Mouse (Mus musculus) c-Kit-positive CD71-negative TER-119-negative erythroid progenitor cells, embryonic 14.5 days (primary cell): ENCODE measurements around the gene Cass4.

Source experiments
- DNase-seq: peaks from one replicate; pipeline ENCODE4 v3.0.0-alpha.2; 2013; ENCODE audit warnings: low read depth

The Cass4 gene

DNA sequence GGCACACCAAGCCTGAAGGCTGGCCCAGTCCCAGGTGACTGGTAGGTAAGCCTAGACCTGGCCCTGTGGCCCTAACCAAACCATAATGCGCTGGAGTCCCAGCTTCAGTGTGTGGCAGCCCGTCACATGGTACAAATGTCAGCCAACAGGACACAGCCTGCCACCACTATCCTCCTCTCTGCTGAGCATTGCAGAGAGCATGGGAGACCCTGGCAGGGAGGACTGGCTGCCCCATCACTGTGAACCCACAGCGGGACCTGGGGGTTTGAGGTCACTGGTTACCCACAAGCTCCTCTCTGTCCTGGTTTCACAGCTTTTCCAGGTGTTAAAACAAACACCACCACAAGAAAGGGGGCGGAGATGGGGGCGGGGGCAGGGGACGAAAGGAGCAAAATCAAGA, 3.3 kb upstream of the Cass4 start:
- DNase-seq = no peak

DNA sequence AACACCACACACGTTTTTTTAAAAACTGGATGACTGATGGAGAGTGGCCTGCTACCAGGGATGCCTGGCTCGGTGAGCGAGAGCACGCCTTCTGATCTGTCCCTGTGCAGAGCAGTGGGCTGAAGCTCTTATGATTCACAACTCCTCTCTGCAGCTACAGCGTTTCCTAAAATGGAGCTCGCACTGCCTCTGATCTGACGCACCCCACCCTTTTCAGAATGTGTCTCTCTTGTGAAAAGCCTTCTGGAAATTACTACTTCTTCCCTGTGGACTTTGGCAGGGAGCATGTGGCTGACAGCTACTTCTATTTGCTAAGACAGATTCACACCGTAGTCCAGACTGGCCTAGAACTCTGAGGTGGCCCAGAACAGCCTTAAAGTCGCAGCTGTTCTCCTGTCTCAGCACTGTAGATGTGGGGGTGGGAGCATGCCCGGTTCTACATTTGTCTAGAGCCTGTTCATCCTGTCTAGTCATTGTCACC, 1.5 kb upstream of the Cass4 start:
- DNase-seq = no peak

DNA sequence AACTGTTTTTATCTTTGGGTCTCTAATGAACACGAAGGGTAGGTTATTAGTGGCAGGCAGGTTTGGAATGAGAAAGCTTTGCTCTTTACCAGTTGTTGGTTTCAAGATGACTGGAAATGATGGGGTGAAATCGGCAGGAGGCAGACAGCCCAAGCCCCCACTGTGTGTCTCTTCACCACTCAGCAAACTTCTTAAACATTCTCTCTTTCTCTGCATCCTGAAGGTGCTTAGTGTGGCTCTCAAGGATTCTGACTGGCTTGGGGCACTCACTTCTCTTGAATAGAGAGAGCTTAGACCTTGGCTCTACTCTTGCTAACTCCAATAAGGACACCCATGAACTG, 428 bp downstream of the Cass4 start:
- DNase-seq = no peak

DNA sequence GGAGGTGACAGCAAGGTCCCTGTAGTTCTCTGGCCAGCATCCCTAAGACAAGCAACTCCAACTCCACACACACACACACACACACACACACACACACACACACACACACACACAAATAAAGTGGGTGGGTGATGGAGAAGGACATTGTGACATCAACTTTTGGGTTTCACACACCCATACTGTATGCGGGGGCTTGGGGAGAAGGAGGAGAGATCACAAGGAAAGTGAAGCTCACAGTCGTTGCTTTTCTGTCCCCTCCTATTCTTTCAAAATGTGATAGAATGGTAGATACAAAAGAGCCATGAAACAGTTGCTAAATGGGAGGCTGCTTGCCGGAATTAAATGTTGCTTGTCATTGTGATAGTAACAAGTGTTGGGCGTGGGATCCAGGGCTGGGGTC, 1.1 kb downstream of the Cass4 start:
- no peak for DNase-seq

DNA sequence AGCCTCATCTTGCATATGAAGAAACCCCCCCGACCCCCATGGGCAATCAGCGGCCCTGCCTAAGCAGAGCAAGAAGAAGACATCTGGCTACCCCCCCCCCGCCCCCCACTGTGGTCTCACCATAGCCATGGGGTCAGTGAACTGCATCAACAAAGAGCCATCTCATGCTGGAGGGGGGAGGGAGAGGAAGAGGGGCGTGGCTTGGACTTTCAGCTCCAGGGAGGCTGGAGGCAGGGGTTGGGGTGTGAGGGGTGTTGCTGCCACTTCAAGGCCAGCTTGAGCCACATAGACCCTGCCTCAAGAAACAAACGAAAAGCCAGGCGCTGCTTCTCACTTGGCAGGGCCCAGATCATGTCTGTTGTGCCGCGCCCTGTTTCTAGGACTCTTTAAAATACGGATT, 2.4 kb downstream of the Cass4 start:
- no peak for DNase-seq

DNA sequence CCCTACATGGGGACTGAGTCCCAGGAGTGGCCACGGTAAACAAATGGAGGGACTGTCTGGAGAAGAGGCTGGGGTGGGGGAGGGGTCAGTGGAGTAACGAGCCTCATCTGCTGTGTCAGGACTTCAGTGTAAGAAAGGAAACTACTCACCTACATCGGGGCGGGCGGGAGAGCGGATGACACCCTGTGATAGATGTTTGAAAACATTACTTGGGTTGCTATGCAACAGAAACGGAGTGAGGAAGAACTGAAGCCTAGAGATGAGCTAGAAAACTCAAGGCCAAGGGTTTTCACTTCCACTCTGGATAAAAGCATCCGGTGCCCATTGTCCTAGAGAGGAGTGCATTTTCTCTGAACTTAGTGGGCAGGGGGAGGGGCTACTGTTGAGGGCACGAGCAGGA, 6.3 kb downstream of the Cass4 start:
- DNase-seq = no peak

DNA sequence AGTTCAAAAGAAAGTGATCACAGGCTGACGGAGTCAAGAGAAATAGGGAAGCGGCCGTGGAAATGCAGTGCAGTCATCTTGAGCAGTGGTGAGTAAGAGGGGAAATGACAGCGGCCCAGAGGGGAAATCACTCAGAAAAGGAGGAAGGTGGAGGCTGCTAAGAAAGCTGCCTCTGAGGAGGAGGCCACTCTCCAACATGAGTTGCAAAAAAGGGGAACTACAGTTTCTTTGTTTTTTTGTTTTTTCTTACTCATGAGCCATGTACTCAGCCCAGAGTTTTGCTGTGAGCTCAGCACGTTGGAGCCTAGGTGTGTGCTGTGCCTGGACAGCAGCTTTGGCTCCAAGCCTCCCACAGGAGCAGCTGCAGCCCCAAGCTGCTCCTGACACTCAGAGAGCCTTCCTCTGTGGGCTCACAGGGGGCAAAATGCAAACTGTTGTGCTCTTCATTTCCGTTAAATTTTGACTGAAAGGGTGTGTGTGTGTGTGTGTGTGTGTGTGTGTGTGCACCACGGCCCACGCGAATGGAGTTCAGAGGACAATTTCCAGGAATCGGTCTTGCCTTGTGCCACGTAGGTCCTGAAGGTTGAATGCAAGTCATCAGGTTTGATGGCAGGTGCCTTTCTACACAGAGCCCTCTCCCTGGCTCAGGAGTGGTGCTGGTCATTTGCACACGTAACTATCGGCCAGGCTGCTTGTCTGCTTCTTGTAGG, 7.7 kb downstream of the Cass4 start:
- DNase-seq = peak; percentile 85

DNA sequence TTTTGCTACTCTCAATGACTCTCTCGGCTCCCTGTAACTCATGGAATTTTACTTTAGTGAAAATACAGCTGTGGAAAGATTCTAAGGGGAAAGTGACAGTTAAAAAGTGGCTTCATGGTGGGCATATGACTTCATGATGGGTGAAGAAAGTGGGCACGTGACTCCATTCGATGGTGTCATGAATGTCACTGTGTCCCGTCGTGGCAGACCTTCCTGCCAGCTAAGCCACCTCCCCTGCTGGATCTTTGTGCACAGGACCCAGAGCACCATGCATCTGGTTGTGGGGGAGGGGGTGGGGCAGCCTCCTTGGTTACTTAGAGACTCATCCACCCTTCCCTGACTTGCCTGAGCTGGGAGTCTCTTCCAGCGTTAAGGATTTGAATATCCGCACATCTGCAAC, 10.6 kb downstream of the Cass4 start:
- DNase-seq = no peak

DNA sequence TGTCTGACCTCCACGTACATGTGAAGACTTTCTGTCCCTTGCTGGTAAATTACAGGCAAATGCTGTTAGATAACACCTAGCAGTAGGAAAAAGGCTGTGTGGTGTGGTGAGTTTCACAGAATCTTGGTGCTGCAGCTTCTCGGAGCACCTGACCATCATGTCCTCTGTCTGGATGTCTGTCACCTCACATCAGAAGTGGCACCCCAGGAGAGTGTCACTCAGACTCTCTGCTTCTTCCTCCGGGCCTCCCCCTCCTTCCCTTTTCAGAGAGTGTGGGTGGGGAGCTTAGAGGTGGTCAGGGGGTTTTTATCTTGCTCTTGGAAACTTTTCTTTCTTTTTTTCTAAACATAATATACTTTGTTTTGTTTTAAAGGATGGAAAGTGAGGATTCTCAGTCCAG, 11.4 kb downstream of the Cass4 start:
- DNase-seq = no peak

DNA sequence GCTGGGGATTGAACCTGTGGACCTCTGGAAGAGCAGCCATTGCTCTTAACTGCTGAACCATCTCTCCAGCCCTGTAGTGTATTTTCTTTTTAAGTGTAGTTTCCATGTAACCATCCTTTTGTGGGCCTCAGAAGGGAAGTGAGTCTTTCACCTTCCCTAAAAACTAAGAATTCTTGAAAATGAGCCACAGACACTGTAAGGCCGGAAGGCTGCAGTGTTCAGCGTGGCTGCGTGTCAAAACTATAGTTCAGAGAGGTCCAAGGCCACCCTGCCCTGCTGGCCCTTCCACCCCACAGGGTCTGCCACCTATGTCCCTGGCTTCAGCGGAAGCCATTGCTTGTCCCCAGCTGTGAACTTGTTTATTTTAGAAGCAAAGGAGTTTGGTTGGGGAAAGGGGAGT, 12.6 kb downstream of the Cass4 start:
- DNase-seq = no peak

DNA sequence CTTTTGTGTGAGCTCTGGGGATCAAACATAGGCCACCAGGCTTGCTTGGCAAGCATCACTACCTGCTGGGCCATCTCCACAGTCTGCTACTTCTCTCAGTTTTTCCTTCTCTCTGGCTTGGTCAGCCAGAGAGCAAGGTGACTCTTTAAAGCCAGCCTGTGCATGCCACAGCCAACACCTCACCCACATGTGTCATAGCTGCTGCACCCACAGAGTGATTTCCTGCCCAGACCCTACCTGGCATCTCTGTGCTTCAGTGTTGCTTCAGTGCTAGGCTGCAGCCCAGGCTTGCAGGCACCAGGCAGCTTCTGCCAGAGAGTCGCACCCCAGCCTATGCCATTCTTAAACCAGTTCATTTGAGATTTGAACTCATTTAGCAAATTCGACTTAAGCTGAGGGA, 13.9 kb downstream of the Cass4 start:
- no peak for DNase-seq

DNA sequence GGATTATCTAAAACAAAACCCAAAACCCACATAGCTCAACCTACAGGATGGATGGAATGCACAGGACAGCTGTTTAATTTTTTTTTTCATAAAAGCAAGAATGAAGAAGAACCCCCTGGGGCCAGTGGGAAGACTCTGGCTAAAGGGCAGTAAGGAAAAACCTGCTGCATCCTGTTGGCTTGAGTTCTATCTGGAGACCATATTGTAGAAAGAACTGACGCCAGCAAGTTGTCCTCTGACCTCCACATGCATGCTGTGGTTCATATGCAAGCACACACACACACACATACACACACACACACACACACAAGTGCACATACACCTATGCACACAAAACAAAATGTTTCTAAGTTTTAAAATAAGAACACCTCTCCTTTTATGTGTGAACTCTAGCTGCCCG, 17.1 kb downstream of the Cass4 start:
- DNase-seq = no peak

DNA sequence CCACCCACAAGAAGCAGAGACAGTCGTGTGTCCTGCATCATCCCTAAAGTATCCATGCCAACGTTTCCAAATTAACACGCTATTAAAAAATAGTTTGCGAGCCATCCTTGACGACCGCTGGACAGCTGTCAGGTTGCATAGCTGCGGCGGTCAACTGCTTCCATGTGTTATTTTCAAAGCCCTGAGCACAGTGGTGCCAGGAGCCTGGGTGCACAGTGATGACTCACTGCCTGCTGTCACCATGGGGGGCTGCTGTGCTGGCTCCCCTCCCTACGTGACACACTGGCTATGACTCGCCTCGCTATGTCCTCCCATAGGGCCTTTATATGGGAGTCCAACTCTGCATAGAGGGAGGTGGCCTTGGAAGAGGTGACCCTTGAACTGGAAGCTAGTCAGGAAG, 17.5 kb downstream of the Cass4 start:
- no peak for DNase-seq

DNA sequence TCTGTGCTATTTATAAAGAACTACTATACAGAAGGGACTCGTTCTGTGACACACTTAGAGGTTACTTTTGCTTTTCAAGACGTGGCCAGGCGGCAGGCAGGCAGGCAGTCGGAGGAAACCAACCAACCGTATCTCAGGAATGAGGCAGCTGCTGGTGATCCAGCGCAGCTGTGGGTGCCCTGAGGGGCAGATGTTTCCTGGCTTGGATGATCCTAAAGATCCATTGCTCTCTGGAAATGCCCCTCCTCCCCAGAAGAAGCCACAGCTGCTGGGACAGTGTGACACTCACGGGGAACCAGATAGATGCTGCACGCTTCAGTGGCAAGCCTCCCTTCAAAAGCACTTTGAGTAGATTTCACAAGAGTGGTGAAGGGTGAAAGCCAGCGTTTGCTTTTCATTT, 18.9 kb downstream of the Cass4 start:
- no peak for DNase-seq

DNA sequence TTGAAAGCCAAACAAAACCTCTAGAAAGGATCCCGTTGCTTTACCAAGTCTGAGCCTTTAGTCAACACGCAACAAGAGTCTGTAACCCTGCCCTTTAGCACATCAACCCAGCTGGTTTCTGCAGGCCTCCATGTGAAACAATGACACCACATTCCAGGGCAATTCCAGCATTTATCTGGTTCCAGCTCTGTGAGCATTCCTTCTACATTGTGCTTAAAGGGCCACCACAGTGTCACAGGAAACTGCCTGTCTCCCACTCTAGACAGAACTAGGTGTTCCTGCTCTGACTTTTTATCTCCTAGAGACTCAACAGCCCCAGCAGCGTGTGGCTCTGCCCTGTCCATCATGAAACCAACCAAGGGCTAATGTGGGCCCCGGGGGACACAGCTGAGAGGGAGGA, 19.7 kb downstream of the Cass4 start:
- no peak for DNase-seq

DNA sequence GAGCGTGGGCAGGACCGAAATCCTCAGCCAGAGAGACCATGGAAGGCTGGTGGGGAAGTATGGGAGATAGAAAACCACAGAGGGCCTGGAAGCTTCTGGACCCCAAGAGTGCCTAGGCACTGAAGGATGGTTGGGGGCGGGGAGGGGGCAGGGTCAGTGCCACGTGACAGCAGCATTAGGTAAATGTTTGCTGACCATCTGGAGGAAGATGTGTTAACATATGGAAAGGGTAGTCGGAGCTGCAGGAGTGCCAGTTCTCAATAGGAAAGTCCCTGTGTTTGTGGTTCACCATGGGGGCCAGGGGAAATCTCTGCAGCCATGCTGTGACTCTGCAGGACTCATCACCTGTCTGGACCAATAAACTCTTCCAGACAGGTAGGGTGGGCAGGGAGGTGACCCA, 20.3 kb downstream of the Cass4 start:
- DNase-seq = no peak

DNA sequence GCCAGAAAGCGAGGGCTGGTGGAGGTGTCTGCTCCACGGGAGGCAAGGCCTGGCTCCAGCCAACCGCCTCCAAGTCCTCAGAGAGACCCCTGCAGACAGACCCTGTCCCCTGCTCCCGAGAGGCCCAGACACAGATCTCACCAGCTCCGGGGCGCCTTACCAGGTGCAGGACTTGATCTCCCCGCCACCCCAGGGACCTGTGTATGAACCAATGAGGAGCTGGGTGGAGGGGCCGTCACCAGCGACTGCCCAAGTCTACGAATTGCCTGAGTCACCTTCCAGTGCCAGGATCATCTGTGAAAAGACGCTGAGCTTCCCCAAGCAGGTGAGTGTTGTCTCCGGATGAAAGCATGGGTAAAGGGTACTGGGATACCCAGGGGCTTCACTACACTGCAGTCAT, 22.6 kb downstream of the Cass4 start:
- no peak for DNase-seq

DNA sequence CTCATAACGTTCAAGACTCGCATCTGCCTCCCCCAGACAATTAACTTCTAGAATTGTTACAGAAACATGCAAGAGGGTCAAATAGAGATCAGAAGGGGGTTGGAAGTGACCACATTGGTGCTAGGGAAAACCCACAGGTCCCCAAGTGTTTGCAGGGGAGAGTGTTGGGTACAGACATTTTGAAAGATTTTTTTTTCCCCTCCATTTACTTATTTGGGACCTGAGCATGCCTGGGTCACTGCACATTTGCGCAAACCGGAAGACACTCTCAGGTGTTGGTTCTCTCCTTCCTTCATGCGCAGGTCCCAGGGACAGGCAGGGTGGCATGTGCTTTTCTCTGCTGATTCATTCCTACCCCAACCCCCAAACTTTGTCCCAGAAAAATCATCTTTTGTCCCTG, 23.3 kb downstream of the Cass4 start:
- DNase-seq = no peak

DNA sequence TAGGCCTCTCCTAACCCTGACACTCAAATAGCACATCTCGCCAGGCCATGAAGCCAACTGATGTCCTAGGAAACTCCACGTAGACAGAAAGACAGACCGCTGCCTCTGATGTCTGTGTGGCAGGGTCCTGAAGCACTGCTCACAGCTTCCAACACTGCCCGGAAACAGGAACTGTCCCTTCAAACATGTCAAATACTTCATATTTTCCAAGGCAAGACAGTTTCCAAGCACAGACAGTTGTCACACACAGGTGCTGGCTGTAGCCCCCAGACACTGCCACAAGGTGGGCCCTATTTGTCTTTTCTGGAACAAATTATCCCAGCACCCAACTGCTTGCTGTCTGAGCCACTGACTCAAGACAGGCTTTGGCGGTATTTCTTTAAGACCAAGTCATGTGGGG, 24.6 kb downstream of the Cass4 start:
- no peak for DNase-seq

DNA sequence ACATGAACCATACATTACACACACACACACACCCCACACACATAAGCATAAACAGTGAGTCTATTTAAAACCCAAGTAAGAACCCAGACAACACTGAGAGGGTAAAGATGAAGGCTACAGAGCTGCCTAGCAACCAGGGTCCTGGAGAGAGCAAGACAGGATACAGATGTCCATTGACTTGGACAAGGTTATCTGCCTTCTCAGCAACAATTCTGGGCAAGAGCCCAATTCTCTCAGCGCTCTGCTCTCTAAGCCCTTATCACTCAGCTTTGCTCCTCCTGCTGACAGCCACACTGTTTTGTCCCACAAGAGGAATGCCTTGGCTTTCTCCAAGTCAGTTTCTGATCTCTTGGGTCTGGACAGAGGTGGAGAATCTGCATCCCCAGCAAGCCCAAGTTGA, 37.0 kb downstream of the Cass4 start:
- DNase-seq = no peak

DNA sequence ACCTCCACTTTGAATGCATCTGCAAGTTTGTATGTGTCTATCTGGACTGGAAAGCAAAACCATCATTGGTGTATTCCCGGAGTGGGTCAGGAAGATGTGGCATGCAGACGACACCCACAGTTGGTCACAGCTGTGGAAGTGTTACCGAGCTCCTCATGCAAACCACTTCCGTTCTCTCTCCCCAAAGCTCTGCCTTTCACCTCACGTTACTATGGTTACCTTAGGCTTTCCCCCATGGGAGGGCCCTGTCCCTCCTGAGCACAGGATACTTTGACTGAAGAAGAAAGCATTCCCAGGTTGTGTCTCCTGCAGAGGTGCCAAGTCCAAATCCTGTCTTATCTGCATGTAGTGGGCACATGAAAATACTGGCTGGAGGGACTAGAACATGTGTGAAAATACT, 40.2 kb downstream of the Cass4 start:
- DNase-seq = no peak

DNA sequence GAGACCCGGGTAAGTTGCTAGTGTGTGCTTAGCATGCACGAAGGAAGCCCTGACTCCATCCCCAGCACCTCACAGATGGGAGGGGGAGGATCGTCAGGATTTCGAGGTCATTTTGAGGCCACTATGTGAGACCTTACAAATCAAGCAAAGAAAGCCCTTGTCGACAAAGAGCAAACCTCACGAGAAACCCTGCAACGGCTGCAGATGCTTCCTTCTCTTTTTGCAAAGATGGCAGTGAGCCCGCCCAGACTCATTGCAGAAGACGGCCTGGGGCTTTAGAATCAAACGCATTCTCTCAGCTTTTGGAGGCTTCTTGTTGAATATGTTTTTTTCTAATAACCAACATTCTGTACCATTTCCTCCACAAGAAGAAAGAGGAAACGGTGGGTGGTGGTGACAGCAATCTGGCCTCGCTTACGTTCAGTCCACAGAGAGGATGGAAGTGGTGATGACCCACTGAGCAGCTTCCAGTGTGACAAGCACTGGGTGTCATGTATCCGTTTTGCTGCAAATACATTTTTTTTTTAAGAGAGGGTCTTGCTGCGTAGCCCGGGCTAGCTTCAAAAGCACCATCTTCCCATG, 43.9 kb downstream of the Cass4 start:
- DNase-seq = no peak

DNA sequence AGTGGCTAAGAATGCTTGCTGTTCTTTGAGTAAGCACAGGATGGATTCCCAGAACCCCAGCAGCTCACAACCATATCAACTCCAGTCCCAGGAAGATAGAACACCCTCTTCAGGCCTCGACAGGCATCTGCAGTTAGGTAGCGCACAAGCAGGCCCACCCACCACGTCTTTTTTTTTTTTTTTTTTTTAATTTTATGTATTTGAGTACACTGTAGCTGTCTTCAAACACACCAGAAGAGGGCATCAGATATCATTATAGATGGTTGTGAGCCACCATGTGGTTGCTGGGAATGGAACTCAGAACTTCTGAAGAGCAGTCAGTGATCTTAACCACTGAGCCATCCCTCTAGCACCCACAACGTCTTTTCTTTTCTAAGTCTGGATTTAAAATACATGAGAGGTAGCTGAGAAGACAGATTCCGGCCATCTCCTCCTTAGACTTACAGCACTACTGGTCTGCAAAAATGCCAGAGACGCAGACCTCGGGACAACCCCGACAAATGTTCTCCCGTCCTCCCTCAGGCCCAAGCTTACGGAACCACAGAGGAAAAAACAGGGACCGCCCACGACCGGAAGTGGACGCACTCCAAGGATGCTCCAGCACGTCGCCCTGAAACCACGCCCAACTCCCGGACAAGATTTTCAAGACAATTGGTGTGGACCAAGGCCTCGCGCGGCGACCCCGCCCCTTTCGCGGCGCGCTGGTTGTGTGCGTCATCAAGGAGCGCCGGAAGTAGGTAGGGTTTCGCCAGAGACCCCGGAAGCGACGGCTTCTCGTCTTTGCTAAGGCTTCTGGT, 46.4 kb downstream of the Cass4 start, which contains the start of gene Rtf2:
TSS of gene Rtf2 (plus strand) at position 714 of the 797 bp plus-strand sequence.
- peak; percentile 97 for DNase-seq

DNA sequence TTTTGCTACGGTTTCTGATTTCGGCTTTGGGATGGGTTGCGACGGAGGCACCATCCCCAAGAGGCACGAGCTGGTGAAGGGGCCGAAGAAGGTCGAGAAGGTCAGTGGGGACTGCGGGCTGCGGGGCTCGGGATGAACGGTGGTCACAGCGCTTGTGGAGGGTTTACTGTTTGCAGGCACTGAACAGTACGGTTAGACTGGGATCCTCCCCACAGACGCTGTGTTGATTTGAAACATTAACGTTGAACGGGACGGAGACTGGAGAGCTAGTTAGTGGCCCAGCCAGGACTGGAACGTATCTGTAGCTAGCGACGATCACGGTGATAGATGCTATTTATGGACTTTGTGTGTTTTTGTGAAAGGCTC, 47.0 kb downstream of the Cass4 start:
- DNase-seq = no peak
